Mouse (Mus musculus): ENCODE results near the gene Ptprg.

GRCm38 (mm10) chr14:11819326-11819725, 266.0 kb downstream of the Ptprg start:
- TF ChIP-seq CTCF (IDR thresholded peaks at IDR 0.05; ENCODE audit: extremely low read depth, insufficient read length, insufficient replicate concordance, low read depth, low read length) (no peak), POLR2A (IDR thresholded peaks at IDR 0.05; ENCODE audit: low read depth, low read length) (no peak)

All from small intestine, adult 2 months (tissue).